Mouse (Mus musculus) embryonic facial prominence, embryonic 11.5 days (tissue): ENCODE data around the gene Gpa33. TPM values are rescaled to one million over a fixed set of nuclear protein-coding genes. Genes with fewer than 3 reads are reported as not detected.
A peak's percentile ranks its signal among the peaks of the same experiment; 100 is the strongest.

ENCODE experiments used
- ATAC-seq: fragments of 200-750 bp; cut with Nextera tagmentation; replicated peaks from 2 replicates; pipeline ENCODE4 v1.8.0; 2017; ENCODE audit warnings: low read depth; ENCODE audit not compliant: insufficient number of reproducible peaks, low FRiP score, low TSS enrichment
- DNase-seq: peaks from one replicate; pipeline ENCODE4 v3.0.0-alpha.2; 2015; ENCODE audit warnings: low spot score
- H3K27ac ChIP-seq: fragments of 300-500 bp; sonication (generic); replicated peaks from 2 replicates; pipeline ENCODE4 v1.5.1; 2014; ENCODE audit warnings: mild to moderate bottlenecking, low read depth, low read length, control low read depth
- H3K27me3 ChIP-seq: fragments of 300-500 bp; sonication (generic); 2 replicates; pipeline ENCODE4 v1.6.1; 2014; ENCODE audit warnings: mild to moderate bottlenecking, low read length, moderate library complexity, mixed read lengths; ENCODE audit not compliant: control insufficient read depth, insufficient read depth
- H3K36me3 ChIP-seq: fragments of 300-500 bp; sonication (generic); replicated peaks from 2 replicates; pipeline ENCODE4 v1.6.1; 2014; ENCODE audit warnings: low read depth, mild to moderate bottlenecking, low read length, moderate library complexity, mixed read lengths; ENCODE audit not compliant: control insufficient read depth, insufficient read depth
- H3K4me1 ChIP-seq: fragments of 300-500 bp; sonication (generic); 2 replicates; pipeline ENCODE4 v1.6.1; 2014; ENCODE audit warnings: low read length, mixed read lengths; ENCODE audit not compliant: control insufficient read depth, insufficient read depth
- H3K4me2 ChIP-seq: fragments of 300-500 bp; sonication (generic); 2 replicates; pipeline ENCODE4 v1.6.1; 2014; ENCODE audit warnings: low read depth, mild to moderate bottlenecking, control low read depth, low read length, moderate library complexity
- H3K4me3 ChIP-seq: fragments of 300-500 bp; sonication (generic); 2 replicates; pipeline ENCODE4 v1.5.1; 2014; ENCODE audit warnings: low read depth, low read length, control low read depth
- H3K9ac ChIP-seq: fragments of 300-500 bp; sonication (generic); replicated peaks from 2 replicates; pipeline ENCODE4 v1.6.1; 2014; ENCODE audit warnings: mild to moderate bottlenecking, control low read depth, low read length
- H3K9me3 ChIP-seq: fragments of 300-500 bp; sonication (generic); replicated peaks from 2 replicates; pipeline ENCODE4 v1.6.1; 2016; ENCODE audit warnings: mild to moderate bottlenecking, low read length, inconsistent platforms, mixed read lengths; ENCODE audit not compliant: control insufficient read depth
- WGBS: fragments of 180-500 bp; shearing (Covaris S2); extraction: QIAGEN DNeasy Blood & Tissue Kit; methylation state at CpG from one replicate; pipeline ENCODE4 v1.1.7; 2014; 5-methylcytosine and 5-hydroxymethylcytosine counted together
- polyA plus RNA-seq: library from polyadenylated mRNA; unstranded; fragments of >200 nt; fragmentation: Nextera tagmentation; extraction: Ambion mirVana; gene quantifications from 2 replicates; pipeline ENCODE4 v1.2.1, GENCODE M21; 2014

Gene Gpa33
- polyA plus RNA-seq, 1 experiment from 2014 or later = 0.34 TPM

GRCm38 (mm10) chr1:166205159-166205558 is 75.1 kb downstream of the Gpa33 start:
- H3K27me3 ChIP-seq = no peaks in the 10 kb centered on the region
- no peak overlapping the region for H3K4me3 ChIP-seq
- no peak overlapping the region for H3K9ac ChIP-seq
- WGBS = 82% methylated on average over 3 of the region's 3 CpGs
- no peak overlapping the region for H3K4me2 ChIP-seq
- no peaks in the 10 kb centered on the region for H3K4me1 ChIP-seq
- H3K27ac ChIP-seq = no peak overlapping the region
- DNase-seq = no peak
- H3K36me3 ChIP-seq = no peaks in the 10 kb centered on the region
- no peaks in the 10 kb centered on the region for H3K9me3 ChIP-seq
- ATAC-seq = no peak

- no peaks in the 10 kb centered on the region for H3K27me3 ChIP-seq
- ATAC-seq (no peak), DNase-seq (no peak)
- no peaks in the 10 kb centered on the region for H3K9me3 ChIP-seq
- no peak overlapping the region for H3K4me3 ChIP-seq
- no peaks in the 10 kb centered on the region for H3K4me1 ChIP-seq
- no peaks in the 10 kb centered on the region for H3K36me3 ChIP-seq
- H3K9ac ChIP-seq = no peak overlapping the region
- no peak overlapping the region for H3K27ac ChIP-seq
- H3K4me2 ChIP-seq = no peak overlapping the region
- WGBS = 90% methylated on average over 6 of the region's 6 CpGs
These were observed 79.3 kb downstream of the Gpa33 start for GRCm38 (mm10) chr1:166209371-166209770.

- Histone ChIP-seq H3K9me3 (no peaks in the 10 kb centered on the region), H3K27ac (no peak overlapping the region), H3K4me2 (no peak overlapping the region), H3K4me3 (no peak overlapping the region), H3K4me1 (no peaks in the 10 kb centered on the region), H3K36me3 (no peaks in the 10 kb centered on the region), H3K9ac (no peak overlapping the region), H3K27me3 (no peaks in the 10 kb centered on the region)
- DNase-seq = peak; percentile 23
- no peak for ATAC-seq
- WGBS = 80% methylated on average over 4 of the region's 4 CpGs
These were observed 84.1 kb downstream of the Gpa33 start for GRCm38 (mm10) chr1:166214181-166214580.

Other genes with a start within 250 kb of the Gpa33 start
- gene Pou2f1, start 127.6 kb upstream of the Gpa33 start, polyA plus RNA-seq = 22.1 and 22.8 TPM in 2 replicates
- 1.7 and 2.2 TPM in 2 replicates for gene Dusp27, start 2.3 kb upstream of the Gpa33 start, polyA plus RNA-seq
- gene Mael, start 108.5 kb downstream of the Gpa33 start, polyA plus RNA-seq = not detected in 2 replicates
- gene Ildr2, start 123.9 kb downstream of the Gpa33 start, polyA plus RNA-seq = 1.5 and 1.6 TPM in 2 replicates
- gene Tada1, start 248.9 kb downstream of the Gpa33 start, polyA plus RNA-seq = 76.4 and 81.0 TPM in 2 replicates